Mouse (Mus musculus): ENCODE measurements around the gene Foxo3.

Gene Foxo3

GRCm38 (mm10) chr10:42189037-42189436, 87.5 kb downstream of the Foxo3 start:
- DNase-seq (ENCODE audit: extremely low read depth, low read depth): no peak

GRCm38 (mm10) chr10:42188091-42188490, 88.5 kb downstream of the Foxo3 start:
- no peak for DNase-seq (ENCODE audit: extremely low read depth, low read depth)

GRCm38 (mm10) chr10:42186941-42187401, 89.6 kb downstream of the Foxo3 start:
- no peak for DNase-seq (ENCODE audit: extremely low read depth, low read depth)

- DNase-seq (ENCODE audit: extremely low read depth, low read depth): peak; percentile 10
Measured at GRCm38 (mm10) chr10:42180333-42180732, 96.2 kb downstream of the Foxo3 start.

GRCm38 (mm10) chr10:42178751-42179150, 97.8 kb downstream of the Foxo3 start:
- DNase-seq (ENCODE audit: extremely low read depth, low read depth): no peak

GRCm38 (mm10) chr10:42177771-42178674, 98.5 kb downstream of the Foxo3 start:
- DNase-seq (ENCODE audit: extremely low read depth, low read depth): no peak

- no peak for DNase-seq (ENCODE audit: extremely low read depth, low read depth)
Measured at GRCm38 (mm10) chr10:42174283-42174682, 102.3 kb downstream of the Foxo3 start.

- DNase-seq (ENCODE audit: extremely low read depth, low read depth): no peak
Measured at GRCm38 (mm10) chr10:42173839-42174238, 102.7 kb downstream of the Foxo3 start.

GRCm38 (mm10) chr10:42170889-42171347, 105.6 kb downstream of the Foxo3 start:
- no peak for DNase-seq (ENCODE audit: extremely low read depth, low read depth)

GRCm38 (mm10) chr10:42170201-42170600, 106.4 kb downstream of the Foxo3 start:
- no peak for DNase-seq (ENCODE audit: extremely low read depth, low read depth)

- DNase-seq (ENCODE audit: extremely low read depth, low read depth): peak; percentile 18
Measured at GRCm38 (mm10) chr10:42154727-42155126, 121.8 kb downstream of the Foxo3 start.

GRCm38 (mm10) chr10:42152426-42153205, 123.9 kb downstream of the Foxo3 start:
- DNase-seq (ENCODE audit: extremely low read depth, low read depth): no peak

GRCm38 (mm10) chr10:42149767-42150166, 126.8 kb downstream of the Foxo3 start:
- DNase-seq (ENCODE audit: extremely low read depth, low read depth): no peak

- DNase-seq (ENCODE audit: extremely low read depth, low read depth): no peak
Measured at GRCm38 (mm10) chr10:42148326-42148725, 128.2 kb downstream of the Foxo3 start.

GRCm38 (mm10) chr10:42145221-42145620, 131.3 kb downstream of the Foxo3 start:
- DNase-seq (ENCODE audit: extremely low read depth, low read depth): no peak

GRCm38 (mm10) chr10:42144788-42145187, 131.8 kb downstream of the Foxo3 start:
- no peak for DNase-seq (ENCODE audit: extremely low read depth, low read depth)

GRCm38 (mm10) chr10:42144176-42144575, 132.4 kb downstream of the Foxo3 start:
- no peak for DNase-seq (ENCODE audit: extremely low read depth, low read depth)

GRCm38 (mm10) chr10:42142791-42143190, 133.8 kb downstream of the Foxo3 start:
- DNase-seq (ENCODE audit: extremely low read depth, low read depth): no peak

GRCm38 (mm10) chr10:42142081-42142480, 134.5 kb downstream of the Foxo3 start:
- peak; percentile 17 for DNase-seq (ENCODE audit: extremely low read depth, low read depth)

GRCm38 (mm10) chr10:42139749-42140148, 136.8 kb downstream of the Foxo3 start:
- DNase-seq (ENCODE audit: extremely low read depth, low read depth): no peak

GRCm38 (mm10) chr10:42134759-42135702, 141.5 kb downstream of the Foxo3 start:
- DNase-seq (ENCODE audit: extremely low read depth, low read depth): no peak
